Mouse (Mus musculus) testis, adult 2 months (tissue): ENCODE measurements around the gene Nfe2l1.

ENCODE experiments used
- CTCF ChIP-seq: fragments of 200-500 bp; IDR thresholded peaks from 2 replicates; pipeline ENCODE4 v1.5.1; 2012; ENCODE audit warnings: low read depth, mild to moderate bottlenecking, inconsistent platforms, low read length, moderate library complexity; ENCODE audit not compliant: control insufficient read depth, insufficient read depth, insufficient replicate concordance
- POLR2A ChIP-seq: fragments of 200-500 bp; IDR thresholded peaks from 2 replicates; pipeline ENCODE4 v1.6.1; 2012; ENCODE audit warnings: low read depth, mild to moderate bottlenecking, inconsistent platforms, low read length, moderate library complexity; ENCODE audit not compliant: control insufficient read depth

DNA sequence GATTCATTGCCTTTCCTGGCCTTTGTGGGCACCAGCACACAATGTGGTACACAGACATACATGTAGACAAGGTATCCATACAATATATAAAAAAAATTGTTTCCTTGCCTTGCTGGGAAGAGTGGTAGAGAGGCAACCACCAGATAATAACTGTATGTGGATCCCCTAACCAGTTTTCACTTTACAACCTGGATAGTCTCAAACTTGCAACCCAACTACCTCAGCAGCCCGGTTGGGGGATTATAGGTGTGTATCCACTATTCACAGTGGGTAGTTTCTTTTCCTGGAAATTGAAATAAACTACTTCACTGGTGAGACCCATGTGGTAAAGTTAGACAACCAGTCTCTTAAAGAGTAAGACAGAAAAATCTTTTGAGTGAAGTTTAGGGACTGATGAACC is 13.3 kb downstream of the Nfe2l1 start:
- TF ChIP-seq CTCF (no peak), POLR2A (no peak)
